Mouse (Mus musculus): Measurements from ENCODE around the gene Cst10.

The Cst10 gene

DNA sequence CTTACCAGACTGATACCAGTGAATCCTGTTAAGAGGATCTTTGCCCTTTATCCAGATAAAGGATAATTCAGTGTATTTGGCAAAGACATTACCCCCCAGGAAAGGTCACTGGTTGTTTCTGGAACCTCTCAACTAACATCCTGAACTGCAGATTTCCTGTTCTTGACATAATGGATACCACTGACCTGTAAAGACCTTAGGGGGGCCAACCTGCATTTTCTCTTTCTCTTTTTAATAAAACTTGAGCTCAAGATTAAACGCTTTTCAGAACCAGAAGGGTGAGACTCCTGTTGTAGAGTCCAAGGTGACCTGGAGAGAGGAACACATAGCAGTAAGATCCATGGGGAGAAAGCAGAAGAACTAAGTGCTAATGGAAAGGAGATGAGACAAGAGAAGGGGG, at the start of gene Cst10:
Gene Cst10, plus strand, starts transcription at position 301 of the 400 bp plus-strand sequence.
- no peak for DNase-seq (ENCODE audit: low spot score in 2 of 2)

DNA sequence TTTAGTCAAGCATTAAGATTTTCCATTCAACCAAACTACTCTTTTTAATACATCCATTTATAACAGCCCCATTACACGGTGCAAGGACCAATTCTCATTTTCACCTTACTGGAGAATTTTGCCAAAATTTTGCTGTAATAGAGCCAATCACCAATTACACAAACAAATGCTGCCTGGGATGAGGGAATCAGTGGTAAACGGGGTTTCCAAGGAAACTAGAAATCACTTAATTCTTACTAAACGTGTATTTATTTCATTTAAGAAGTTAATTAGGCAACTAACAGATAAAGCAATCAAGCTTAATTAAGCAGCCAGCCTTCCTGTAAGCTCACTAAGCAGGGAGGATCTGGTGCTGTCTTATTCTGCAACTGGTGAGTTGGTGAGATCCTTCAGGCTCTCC, 11.9 kb upstream of the Cst10 start:
- DNase-seq (ENCODE audit: low spot score in 2 of 2): no peak

- peak in 1 of 2 experiments; percentile 4 for DNase-seq (ENCODE audit: low spot score in 2 of 2)
Measured at GRCm38 (mm10) chr2:149422564-149422963, 17.7 kb downstream of the Cst10 start.

Data from frontal cortex, postnatal 14 days (tissue).